Mouse (Mus musculus): ENCODE measurements around the gene Ccl26.

GRCm38 (mm10) chr5:135563469-135563868, at the start of gene Ccl26:
- TF ChIP-seq CHD2 (IDR thresholded peaks at IDR 0.05; ENCODE audit: low read depth, low read length) (no peak), ZNF384 (IDR thresholded peaks at IDR 0.05; ENCODE audit: low read depth, low read length) (no peak), HCFC1 (IDR thresholded peaks at IDR 0.05; ENCODE audit: borderline replicate concordance, insufficient read depth, low read length) (no peak)
